Mouse (Mus musculus) heart, postnatal 14 days (tissue): ENCODE measurements around the gene Mfap4. TPM values are rescaled to one million over a fixed set of nuclear protein-coding genes. Genes with fewer than 3 reads are reported as not detected.

Source experiments
- DNase-seq, 2 experiments: peaks; one replicate each; pipeline ENCODE4 v3.0.0; 2021 to 2022
- intact Hi-C: fragments of 180-260 bp; cut with DNase I; formaldehyde crosslinking; loops from one replicate; pipeline ENCODE4 v1.15.1; 2025
- total RNA-seq, 2 experiments: library from RNA; stranded (reverse); gene quantifications; 2 replicates each; pipeline ENCODE4 v1.2.3; 2021

The Mfap4 gene
- total RNA-seq, 2 experiments from 2014 or later = 112 to 142 TPM

GRCm38 (mm10) chr11:61503933-61504332, 18.7 kb downstream of the Mfap4 start:
- intact Hi-C loops = loop anchor here (1.0 to 5.0 kb wide), 4 partner anchors 75 to 312 kb away; partner anchors contain the start of gene Epn2
- no peak for DNase-seq

GRCm38 (mm10) chr11:61504713-61505257, 19.6 kb downstream of the Mfap4 start, which contains the start of gene B9d1:
B9d1 (plus strand) TSS chr11:61505144.
- intact Hi-C loops = loop anchor here (1.0 to 5.0 kb wide), 5 partner anchors 75 to 312 kb away; partner anchors contain the start of gene Epn2
- peak; percentile 94 to 96 for DNase-seq

- intact Hi-C loops = no loop called here
- peak; percentile 48 to 67 for DNase-seq
Measured at GRCm38 (mm10) chr11:61514953-61515352, 29.7 kb downstream of the Mfap4 start.

GRCm38 (mm10) chr11:61517971-61518370, 32.7 kb downstream of the Mfap4 start:
- DNase-seq = no peak
- intact Hi-C loops = no loop called here

GRCm38 (mm10) chr11:61518871-61519270, 33.6 kb downstream of the Mfap4 start:
- intact Hi-C loops = no loop called here
- DNase-seq = no peak

GRCm38 (mm10) chr11:61519484-61520107, 34.4 kb downstream of the Mfap4 start:
- intact Hi-C loops = no loop called here
- peak in 1 of 2 experiments; percentile 25 for DNase-seq

GRCm38 (mm10) chr11:61526872-61527271, 41.6 kb downstream of the Mfap4 start:
- intact Hi-C loops = loop anchor here (5.0 kb wide), 1 partner anchor 40 kb away; no protein-coding TSS in a partner anchor
- DNase-seq = peak in 1 of 2 experiments; percentile 36

GRCm38 (mm10) chr11:61529268-61529713, 44.1 kb downstream of the Mfap4 start:
- DNase-seq = no peak
- intact Hi-C loops = loop anchor here (5.0 kb wide), 1 partner anchor 38 kb away; no protein-coding TSS in a partner anchor

- peak in 1 of 2 experiments; percentile 19 for DNase-seq
- intact Hi-C loops = loop anchor here (5.0 kb wide), 1 partner anchor 44 kb away; the partner anchor contains the start of gene Epn2
Measured at GRCm38 (mm10) chr11:61532820-61533219, 47.6 kb downstream of the Mfap4 start.

GRCm38 (mm10) chr11:61533571-61533970, 48.3 kb downstream of the Mfap4 start:
- intact Hi-C loops = loop anchor here (5.0 kb wide), 1 partner anchor 44 kb away; the partner anchor contains the start of gene Epn2
- peak; percentile 47 to 49 for DNase-seq

GRCm38 (mm10) chr11:61535530-61535929, 50.3 kb downstream of the Mfap4 start:
- intact Hi-C loops = no loop called here
- no peak for DNase-seq

GRCm38 (mm10) chr11:61536952-61537351, 51.7 kb downstream of the Mfap4 start:
- intact Hi-C loops = no loop called here
- no peak for DNase-seq

GRCm38 (mm10) chr11:61537362-61537761, 52.1 kb downstream of the Mfap4 start:
- intact Hi-C loops = no loop called here
- no peak for DNase-seq

Other genes with a start within 250 kb of the Mfap4 start
- gene Aldh3a2, start 218.0 kb upstream of the Mfap4 start, total RNA-seq = 10 to 100 TPM; 37.3 to 38.4 TPM
- not detected for gene Slc47a2, start 142.6 kb upstream of the Mfap4 start, total RNA-seq
- gene Slc47a1, start 107.1 kb upstream of the Mfap4 start, total RNA-seq = 10 to 100 TPM; 25.8 to 31.2 TPM
- under 1 TPM; 0.17 to 0.34 TPM for gene Rnf112, start 31.3 kb upstream of the Mfap4 start, total RNA-seq
- 1 to 10 TPM; 8.9 to 9.7 TPM for gene Mapk7, start 9.0 kb downstream of the Mfap4 start, total RNA-seq
- gene B9d1, start 19.7 kb downstream of the Mfap4 start, total RNA-seq = 10 to 100 TPM in 1 of 2 experiments, 1 to 10 TPM in 1; 9.4 to 11.1 TPM
- 10 to 100 TPM; 23.4 to 29.8 TPM for gene Epn2, start 94.3 kb downstream of the Mfap4 start, total RNA-seq
- 10 to 100 TPM; 13.9 to 15.4 TPM for gene Grap, start 167.8 kb downstream of the Mfap4 start, total RNA-seq
- under 1 TPM; 0.07 to 0.24 TPM for gene Fam83g, start 198.7 kb downstream of the Mfap4 start, total RNA-seq
- not detected for gene Slc5a10, start 235.4 kb downstream of the Mfap4 start, total RNA-seq